Mouse (Mus musculus): ENCODE results near the gene Rasgrp3. TPM values are rescaled to one million over a fixed set of nuclear protein-coding genes. Genes with fewer than 3 reads are reported as not detected.
"Not testable (repeated sequence)": the region's sequence is repeated elsewhere in the genome, so short reads cannot be mapped to it uniquely, and the experiment has no call there.

The Rasgrp3 gene
- polyA plus RNA-seq, 1 experiment from 2014 or later: 5.1 TPM

- no peak overlapping the region for H3K27ac ChIP-seq (replicated peaks)
- ATAC-seq (replicated peaks): 0 out of 2 replicates have a peak, but pooled peaks have one; percentile 20
These were observed 3.4 kb downstream of the Rasgrp3 start for GRCm38 (mm10) chr17:75439062-75439461.

GRCm38 (mm10) chr17:75440619-75441018, 4.9 kb downstream of the Rasgrp3 start:
- Histone ChIP-seq H3K9me3 (no peaks in the 10 kb centered on the region), H3K4me1 (peaks cover 5% of the 10 kb centered on the region; the same call in 1 of the 2 replicates), H3K27ac (replicated peaks) (no peak overlapping the region), H3K4me2 (replicated peaks) (no peak overlapping the region), H3K36me3 (no peaks in the 10 kb centered on the region), H3K9ac (replicated peaks) (no peak overlapping the region), H3K4me3 (no peak overlapping the region), H3K27me3 (no peaks in the 10 kb centered on the region)
- ATAC-seq (replicated peaks): peak; percentile 45; the same call in 1 of the 2 replicates
- WGBS: 63% methylated on average over 7 of the region's 7 CpGs

More at GRCm38 (mm10) chr17:75439062-75439461, 3.4 kb downstream of the Rasgrp3 start:
- Histone ChIP-seq H3K4me2 (replicated peaks) (no peak overlapping the region), H3K4me3 (no peak overlapping the region), H3K27me3 (no peaks in the 10 kb centered on the region), H3K36me3 (no peaks in the 10 kb centered on the region), H3K9ac (replicated peaks) (no peak overlapping the region), H3K9me3 (no peaks in the 10 kb centered on the region), H3K4me1 (peaks cover 5% of the 10 kb centered on the region; the same call in 1 of the 2 replicates)
- WGBS: 83% methylated on average over 14 of the region's 14 CpGs

DNA sequence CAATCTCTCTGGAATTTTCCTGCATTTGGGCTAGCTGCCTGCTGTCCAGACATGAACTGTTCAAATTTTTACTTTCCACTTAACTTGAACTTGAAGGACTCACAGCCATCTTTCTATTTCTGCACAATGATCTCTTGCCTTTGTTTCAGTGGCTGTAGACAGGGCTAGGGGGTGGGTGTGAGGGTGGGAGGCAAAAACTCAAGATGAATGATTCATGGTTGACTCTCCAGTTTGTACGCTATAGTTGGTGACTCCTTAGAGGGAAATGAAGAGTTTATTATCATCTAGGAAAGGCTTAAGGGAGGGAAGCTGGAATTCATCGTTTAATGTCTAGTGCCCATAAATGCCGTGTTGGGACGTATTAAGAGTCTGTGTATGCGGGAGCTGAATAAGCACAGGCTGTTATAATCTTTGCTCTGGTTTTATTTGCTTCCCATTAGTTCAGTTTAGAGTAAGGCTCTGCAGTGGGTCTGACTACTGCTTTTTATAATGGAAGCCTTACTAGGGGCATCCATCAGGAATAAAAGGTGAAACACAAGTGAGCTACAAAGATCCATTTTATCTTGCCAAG, 5.6 kb downstream of the Rasgrp3 start:
- no peak overlapping the region for H3K4me3 ChIP-seq
- no peak for ATAC-seq (replicated peaks)
- H3K36me3 ChIP-seq: no peaks in the 10 kb centered on the region
- WGBS: 81% methylated on average over 5 of the region's 5 CpGs
- no peak overlapping the region for H3K4me2 ChIP-seq (replicated peaks)
- H3K9ac ChIP-seq (replicated peaks): no peak overlapping the region
- no peak overlapping the region for H3K27ac ChIP-seq (replicated peaks)
- H3K9me3 ChIP-seq: no peaks in the 10 kb centered on the region
- peaks cover 5% of the 10 kb centered on the region; the same call in 1 of the 2 replicates for H3K4me1 ChIP-seq
- H3K27me3 ChIP-seq: no peaks in the 10 kb centered on the region

DNA sequence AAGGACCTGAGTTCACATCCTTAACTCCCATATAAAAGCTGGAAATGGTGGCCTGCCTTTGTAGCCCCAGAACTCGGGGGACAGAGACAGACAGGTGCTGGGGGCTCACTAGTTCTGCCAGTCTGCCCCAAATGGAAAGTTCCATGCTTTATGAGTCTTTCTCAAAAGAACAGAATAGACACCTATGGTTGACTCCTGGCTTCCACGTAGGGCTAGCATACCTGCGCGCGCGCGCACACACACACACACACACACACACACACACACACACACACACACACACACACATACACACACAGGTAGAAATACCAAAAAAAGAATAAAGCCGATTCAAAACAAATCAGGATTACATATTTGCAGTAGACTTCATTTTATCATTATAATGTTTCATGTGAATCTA, 6.7 kb downstream of the Rasgrp3 start:
- WGBS: 97% methylated on average over 8 of the region's 8 CpGs
- no peaks in the 10 kb centered on the region for H3K9me3 ChIP-seq
- no peaks in the 10 kb centered on the region for H3K27me3 ChIP-seq
- H3K4me3 ChIP-seq: no peak overlapping the region
- peaks cover 5% of the 10 kb centered on the region; the same call in 1 of the 2 replicates for H3K4me1 ChIP-seq
- no peak for ATAC-seq (replicated peaks)
- no peaks in the 10 kb centered on the region for H3K36me3 ChIP-seq
- no peak overlapping the region for H3K4me2 ChIP-seq (replicated peaks)
- no peak overlapping the region for H3K9ac ChIP-seq (replicated peaks)
- no peak overlapping the region for H3K27ac ChIP-seq (replicated peaks)

GRCm38 (mm10) chr17:75443064-75443621, 7.4 kb downstream of the Rasgrp3 start:
- no peak overlapping the region for H3K4me3 ChIP-seq

DNA sequence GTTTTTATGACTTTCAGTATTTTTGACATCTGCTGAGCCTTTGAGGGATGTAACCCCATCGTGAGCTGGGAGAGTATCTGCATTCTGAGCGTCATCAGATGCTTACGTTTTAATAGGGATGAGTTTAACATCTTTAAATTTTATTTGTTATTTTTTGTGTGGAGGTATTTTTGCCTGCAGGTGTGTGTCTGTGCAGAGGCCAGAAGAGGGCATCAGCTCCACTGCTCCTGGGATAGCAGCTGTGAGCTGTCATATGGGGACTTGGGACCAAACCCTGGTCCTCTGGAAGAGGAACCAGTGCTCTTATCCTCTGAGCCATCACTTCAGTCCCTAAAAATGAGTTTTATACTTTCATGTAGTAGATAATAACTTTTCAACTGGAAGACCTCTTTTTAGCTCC, 12.6 kb downstream of the Rasgrp3 start:
- Histone ChIP-seq H3K4me1 (peaks cover 2% of the 10 kb centered on the region; the same call in 1 of the 2 replicates), H3K4me3 (no peak overlapping the region), H3K36me3 (no peaks in the 10 kb centered on the region), H3K9me3 (no peaks in the 10 kb centered on the region), H3K27me3 (no peaks in the 10 kb centered on the region), H3K9ac (replicated peaks) (no peak overlapping the region), H3K4me2 (replicated peaks) (no peak overlapping the region), H3K27ac (replicated peaks) (no peak overlapping the region)
- 93% methylated on average over 3 of the region's 3 CpGs for WGBS
- ATAC-seq (replicated peaks): no peak

More at GRCm38 (mm10) chr17:75443064-75443621, 7.4 kb downstream of the Rasgrp3 start:
- Histone ChIP-seq H3K27ac (replicated peaks) (peak overlapping the region; percentile 36; the same call in 1 of the 2 replicates), H3K27me3 (no peaks in the 10 kb centered on the region), H3K4me2 (replicated peaks) (no peak overlapping the region), H3K4me1 (peaks cover 5% of the 10 kb centered on the region; the same call in 1 of the 2 replicates), H3K9me3 (no peaks in the 10 kb centered on the region), H3K9ac (replicated peaks) (no peak overlapping the region), H3K36me3 (no peaks in the 10 kb centered on the region)
- no peak for ATAC-seq (replicated peaks)
- WGBS: 82% methylated on average over 6 of the region's 6 CpGs

DNA sequence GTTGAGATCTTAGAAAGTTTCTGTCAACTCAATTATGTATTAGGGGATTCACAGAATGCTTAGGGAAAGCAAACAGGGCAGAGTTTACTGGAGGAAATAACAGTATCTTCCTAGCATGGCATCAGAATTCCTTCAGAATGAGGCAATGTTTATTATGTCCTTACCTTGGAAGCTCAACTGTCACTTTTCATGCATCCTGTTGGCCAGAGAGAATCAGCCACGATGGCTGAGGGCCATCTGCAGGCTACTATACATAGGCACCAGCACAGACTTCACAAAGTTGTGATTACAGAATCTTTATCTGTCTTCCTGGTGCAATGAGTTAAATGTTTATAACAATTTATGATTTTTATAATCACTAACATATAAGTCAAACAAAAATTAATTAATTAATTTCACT, 13.3 kb downstream of the Rasgrp3 start:
- Histone ChIP-seq H3K9ac (replicated peaks) (no peak overlapping the region), H3K9me3 (no peaks in the 10 kb centered on the region), H3K27me3 (no peaks in the 10 kb centered on the region), H3K4me1 (no peaks in the 10 kb centered on the region), H3K27ac (replicated peaks) (no peak overlapping the region), H3K36me3 (no peaks in the 10 kb centered on the region), H3K4me3 (no peak overlapping the region), H3K4me2 (replicated peaks) (no peak overlapping the region)
- 70% methylated on average over 1 of the region's 1 CpGs for WGBS
- no peak for ATAC-seq (replicated peaks)

DNA sequence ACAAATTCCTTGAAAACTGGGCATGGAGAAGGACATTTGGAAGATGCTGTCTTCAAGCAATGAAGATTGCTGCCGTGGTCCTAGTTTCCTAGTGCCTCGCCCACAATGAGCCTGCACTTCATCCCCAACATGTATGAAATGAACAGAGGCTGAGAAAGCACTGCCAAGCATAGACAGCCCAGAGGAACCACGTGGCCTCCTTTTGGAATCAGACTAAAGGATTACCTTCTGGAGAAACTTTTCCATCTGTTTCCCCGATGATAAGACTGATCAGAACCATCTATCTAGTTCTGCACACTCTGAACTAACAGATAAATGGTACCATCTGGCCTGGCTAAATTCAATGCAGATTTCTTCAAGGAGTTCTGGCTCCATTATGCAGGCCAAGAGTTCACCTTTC, 16.6 kb downstream of the Rasgrp3 start:
- WGBS: 76% methylated on average over 4 of the region's 4 CpGs
- no peak overlapping the region for H3K4me2 ChIP-seq (replicated peaks)
- H3K27ac ChIP-seq (replicated peaks): no peak overlapping the region
- H3K27me3 ChIP-seq: no peaks in the 10 kb centered on the region
- no peaks in the 10 kb centered on the region for H3K36me3 ChIP-seq
- no peaks in the 10 kb centered on the region for H3K9me3 ChIP-seq
- no peaks in the 10 kb centered on the region for H3K4me1 ChIP-seq
- H3K4me3 ChIP-seq: no peak overlapping the region
- no peak overlapping the region for H3K9ac ChIP-seq (replicated peaks)
- ATAC-seq (replicated peaks): no peak

DNA sequence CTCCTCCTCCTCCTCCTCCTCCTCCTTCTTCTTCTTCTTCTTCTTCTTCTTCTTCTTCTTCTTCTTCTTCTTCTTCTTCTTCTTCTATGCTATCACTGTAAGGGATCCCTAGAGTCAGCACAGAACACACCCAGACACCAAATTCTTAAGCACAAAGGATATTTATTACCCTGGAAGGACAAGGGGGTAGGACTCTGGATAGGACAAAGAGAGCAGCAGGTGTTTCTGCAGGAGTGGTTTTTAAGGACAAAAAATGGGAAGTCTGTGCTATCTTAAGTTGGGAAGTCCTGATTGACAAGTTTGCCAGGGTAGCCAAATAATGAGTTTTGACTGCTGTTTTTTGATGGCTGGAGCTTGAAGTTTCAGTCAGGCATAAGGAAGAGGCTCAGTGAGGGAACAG, 17.9 kb downstream of the Rasgrp3 start:
- no peaks in the 10 kb centered on the region for H3K27me3 ChIP-seq
- no peak overlapping the region for H3K4me3 ChIP-seq
- H3K9ac ChIP-seq (replicated peaks): no peak overlapping the region
- H3K27ac ChIP-seq (replicated peaks): no peak overlapping the region
- H3K36me3 ChIP-seq: no peaks in the 10 kb centered on the region
- no peak for ATAC-seq (replicated peaks)
- H3K4me2 ChIP-seq (replicated peaks): no peak overlapping the region
- no peaks in the 10 kb centered on the region for H3K9me3 ChIP-seq
- H3K4me1 ChIP-seq: no peaks in the 10 kb centered on the region

GRCm38 (mm10) chr17:75456096-75456495, 20.4 kb downstream of the Rasgrp3 start:
- H3K4me1 ChIP-seq; H3K9me3 ChIP-seq; H3K9ac ChIP-seq (replicated peaks); H3K4me3 ChIP-seq; H3K4me2 ChIP-seq (replicated peaks); ATAC-seq (replicated peaks); H3K36me3 ChIP-seq; H3K27me3 ChIP-seq; H3K27ac ChIP-seq (replicated peaks): not testable (repeated sequence)
- 93% methylated on average over 9 of the region's 9 CpGs for WGBS

- 90% methylated on average over 6 of the region's 6 CpGs for WGBS
- H3K27me3 ChIP-seq: no peaks in the 10 kb centered on the region
- no peaks in the 10 kb centered on the region for H3K36me3 ChIP-seq
- no peak for ATAC-seq (replicated peaks)
- no peaks in the 10 kb centered on the region for H3K9me3 ChIP-seq
- no peak overlapping the region for H3K4me3 ChIP-seq
- H3K4me2 ChIP-seq (replicated peaks): no peak overlapping the region
- H3K27ac ChIP-seq (replicated peaks): no peak overlapping the region
- H3K9ac ChIP-seq (replicated peaks): no peak overlapping the region
- H3K4me1 ChIP-seq: 0 out of 2 replicates have a peak, but pooled peaks cover 10% of the 10 kb centered on the region
These were observed 24.9 kb downstream of the Rasgrp3 start for GRCm38 (mm10) chr17:75460621-75461020.

DNA sequence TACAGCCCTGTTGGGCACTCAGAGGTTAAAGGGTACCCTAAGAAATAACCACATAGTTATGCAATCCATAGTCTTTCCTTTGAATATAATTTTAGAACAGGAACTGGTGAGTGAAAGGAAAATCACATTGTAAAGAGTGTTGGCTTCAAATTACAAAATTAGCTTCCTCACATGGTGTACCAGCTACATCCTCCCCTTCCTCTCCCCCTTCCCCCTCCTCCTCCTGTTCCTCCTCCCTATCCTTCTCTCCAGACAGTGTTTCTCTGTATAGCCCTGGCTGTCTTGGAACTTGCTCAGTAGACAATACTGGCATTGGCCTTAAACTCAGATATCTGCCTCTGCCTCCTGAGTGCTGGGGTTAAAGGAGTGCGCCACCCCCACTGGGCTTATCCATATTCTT, 26.1 kb downstream of the Rasgrp3 start:
- Histone ChIP-seq H3K4me3 (no peak overlapping the region), H3K9me3 (no peaks in the 10 kb centered on the region), H3K9ac (replicated peaks) (no peak overlapping the region), H3K36me3 (no peaks in the 10 kb centered on the region), H3K4me2 (replicated peaks) (no peak overlapping the region), H3K27me3 (no peaks in the 10 kb centered on the region), H3K4me1 (0 out of 2 replicates have a peak, but pooled peaks cover 12% of the 10 kb centered on the region), H3K27ac (replicated peaks) (no peak overlapping the region)
- 89% methylated on average over 1 of the region's 1 CpGs for WGBS
- no peak for ATAC-seq (replicated peaks)

GRCm38 (mm10) chr17:75463223-75463622, 27.5 kb downstream of the Rasgrp3 start:
- not testable (repeated sequence) for H3K4me2 ChIP-seq (replicated peaks); H3K4me3 ChIP-seq; H3K9ac ChIP-seq (replicated peaks); H3K36me3 ChIP-seq; H3K27me3 ChIP-seq; H3K27ac ChIP-seq (replicated peaks); ATAC-seq (replicated peaks); H3K9me3 ChIP-seq
- 0 out of 2 replicates have a peak, but pooled peaks cover 12% of the 10 kb centered on the region for H3K4me1 ChIP-seq
- 93% methylated on average over 1 of the region's 1 CpGs for WGBS

Measured in forebrain, embryonic 15.5 days (tissue).